Mouse (Mus musculus) lung, adult 2 months (tissue): ENCODE data around the gene Ube2f. TPM values are rescaled to one million over a fixed set of nuclear protein-coding genes. Genes with fewer than 3 reads are reported as not detected.
A peak's percentile ranks its signal among the peaks of the same experiment; 100 is the strongest.

Experiments
- DNase-seq: peaks from one replicate; pipeline ENCODE4 v3.0.0; 2022
- H3K4me1 ChIP-seq: fragments of 200-500 bp; 2 replicates; pipeline ENCODE4 v1.6.1; 2011; ENCODE audit warnings: low read length; ENCODE audit not compliant: control insufficient read depth, insufficient read depth
- H3K4me3 ChIP-seq: fragments of 200-500 bp; replicated peaks from 2 replicates; pipeline ENCODE3; 2011; ENCODE audit warnings: low read depth, mild to moderate bottlenecking, control low read depth, low read length; ENCODE audit errors: extremely low read depth
- CTCF ChIP-seq: fragments of 200-500 bp; IDR thresholded peaks from 2 replicates; pipeline ENCODE4 v1.5.1; 2011; ENCODE audit warnings: mild to moderate bottlenecking, low read length, control low read depth; ENCODE audit not compliant: insufficient read depth
- POLR2A ChIP-seq: fragments of 200-500 bp; IDR thresholded peaks from 2 replicates; pipeline ENCODE4 v1.6.1; 2011; ENCODE audit warnings: low read depth, mild to moderate bottlenecking, control low read depth, low read length, borderline replicate concordance; ENCODE audit errors: extremely low read depth
- WGBS: fragments of 180-500 bp; shearing (Covaris S2); methylation state at CpG from one replicate; pipeline ENCODE4 v1.1.7; 2018; 5-methylcytosine and 5-hydroxymethylcytosine counted together
- polyA plus RNA-seq: library from polyadenylated mRNA; depleted of rRNA; stranded (reverse); fragments of >200 nt; gene quantifications from 2 replicates; pipeline ENCODE4 v1.2.3, GENCODE M21; 2012

Gene Ube2f
- polyA plus RNA-seq, 1 experiment = 29.8 TPM

DNA sequence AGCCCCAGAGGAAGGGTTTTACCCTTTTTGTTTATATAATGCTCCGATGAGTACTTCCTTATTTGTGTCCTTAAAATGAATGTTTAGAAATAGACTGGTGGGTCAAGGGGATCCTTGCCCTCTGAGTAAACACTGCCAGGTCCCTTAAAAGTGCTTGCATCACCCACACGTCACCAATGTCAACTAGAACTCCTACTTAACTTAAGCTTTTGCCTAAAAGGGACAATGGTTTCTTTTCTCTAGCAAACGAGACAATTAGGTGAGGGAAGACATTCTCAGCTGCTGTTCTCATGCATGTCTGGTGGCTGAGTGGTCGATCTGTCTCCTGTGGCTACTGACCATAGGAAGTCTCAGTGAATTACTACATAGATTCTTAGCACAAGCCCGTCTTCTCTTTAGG, 18.2 kb upstream of the Ube2f start:
- TF ChIP-seq POLR2A = no peak
- TF ChIP-seq CTCF = no peak
- Histone ChIP-seq H3K4me3 (no peak overlapping the region), H3K4me1 (peaks cover 3% of the 10 kb centered on the region)
- WGBS = 12% methylated on average over 5 of the region's 5 CpGs
- no peak for DNase-seq

- WGBS = 37% methylated on average over 5 of the region's 5 CpGs
- TF ChIP-seq CTCF = no peak
- TF ChIP-seq POLR2A = no peak
- H3K4me1 ChIP-seq = peaks cover 3% of the 10 kb centered on the region
- H3K4me3 ChIP-seq = no peak overlapping the region
- DNase-seq = no peak
Observed at GRCm38 (mm10) chr1:91235395-91235794, 14.7 kb upstream of the Ube2f start.

DNA sequence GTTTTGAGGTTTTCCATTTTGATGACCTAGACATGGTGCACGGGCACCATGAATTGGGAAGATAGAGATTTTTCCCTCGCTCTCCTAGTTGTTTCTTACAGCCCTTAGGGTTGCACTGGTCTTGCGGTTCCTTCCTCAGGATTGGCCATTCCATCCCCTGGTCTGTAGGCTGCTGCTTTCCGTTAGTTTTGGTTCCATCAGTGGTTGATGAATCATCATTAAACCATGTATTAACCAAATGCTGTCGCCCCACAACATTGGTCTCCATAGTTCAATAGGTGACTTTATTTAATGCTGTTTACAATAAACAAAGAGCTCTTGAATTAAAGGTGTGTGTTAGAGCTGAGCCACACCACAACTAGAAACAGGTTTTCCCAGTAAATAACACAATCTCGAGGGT, 12.4 kb upstream of the Ube2f start:
- no peak for TF ChIP-seq POLR2A
- TF ChIP-seq CTCF = no peak
- no peak for DNase-seq
- WGBS = 70% methylated on average over 6 of the region's 6 CpGs

GRCm38 (mm10) chr1:91239112-91239511, 11.0 kb upstream of the Ube2f start:
- Histone ChIP-seq H3K4me1 (no peaks in the 10 kb centered on the region), H3K4me3 (no peak overlapping the region)
- TF ChIP-seq CTCF (peak; percentile 73), POLR2A (no peak)
- WGBS = 12% methylated on average over 5 of the region's 5 CpGs
- peak; percentile 66 for DNase-seq

More for the DNA sequence above, 12.4 kb upstream of the Ube2f start:
- Histone ChIP-seq H3K4me3 (no peak overlapping the region), H3K4me1 (no peaks in the 10 kb centered on the region)

GRCm38 (mm10) chr1:91239800-91240199, 10.3 kb upstream of the Ube2f start:
- Histone ChIP-seq H3K4me3 (no peak overlapping the region), H3K4me1 (no peaks in the 10 kb centered on the region)
- TF ChIP-seq CTCF (no peak), POLR2A (no peak)
- no peak for DNase-seq
- WGBS = 51% methylated on average over 1 of the region's 1 CpGs

GRCm38 (mm10) chr1:91240685-91241084, 9.4 kb upstream of the Ube2f start:
- DNase-seq = peak; percentile 51
- Histone ChIP-seq H3K4me1 (no peaks in the 10 kb centered on the region), H3K4me3 (no peak overlapping the region)
- TF ChIP-seq POLR2A (no peak), CTCF (no peak)
- WGBS = 50% methylated on average over 1 of the region's 1 CpGs

- no peaks in the 10 kb centered on the region for H3K4me1 ChIP-seq
- H3K4me3 ChIP-seq = no peak overlapping the region
- no peak for DNase-seq
- TF ChIP-seq CTCF (no peak), POLR2A (no peak)
- 64% methylated on average over 4 of the region's 4 CpGs for WGBS
Observed at GRCm38 (mm10) chr1:91241249-91241648, 8.9 kb upstream of the Ube2f start.

- 70% methylated on average over 5 of the region's 5 CpGs for WGBS
- no peak for DNase-seq
- TF ChIP-seq POLR2A (no peak), CTCF (no peak)
- H3K4me1 ChIP-seq = peaks cover 12% of the 10 kb centered on the region
- no peak overlapping the region for H3K4me3 ChIP-seq
Observed at GRCm38 (mm10) chr1:91248242-91248641, 1.9 kb upstream of the Ube2f start.

- Histone ChIP-seq H3K4me3 (no peak overlapping the region), H3K4me1 (peaks cover 13% of the 10 kb centered on the region)
- WGBS = 50% methylated on average over 4 of the region's 4 CpGs
- DNase-seq = no peak
- TF ChIP-seq CTCF = no peak
- TF ChIP-seq POLR2A = no peak
Observed at GRCm38 (mm10) chr1:91248970-91249369, 1.1 kb upstream of the Ube2f start.

DNA sequence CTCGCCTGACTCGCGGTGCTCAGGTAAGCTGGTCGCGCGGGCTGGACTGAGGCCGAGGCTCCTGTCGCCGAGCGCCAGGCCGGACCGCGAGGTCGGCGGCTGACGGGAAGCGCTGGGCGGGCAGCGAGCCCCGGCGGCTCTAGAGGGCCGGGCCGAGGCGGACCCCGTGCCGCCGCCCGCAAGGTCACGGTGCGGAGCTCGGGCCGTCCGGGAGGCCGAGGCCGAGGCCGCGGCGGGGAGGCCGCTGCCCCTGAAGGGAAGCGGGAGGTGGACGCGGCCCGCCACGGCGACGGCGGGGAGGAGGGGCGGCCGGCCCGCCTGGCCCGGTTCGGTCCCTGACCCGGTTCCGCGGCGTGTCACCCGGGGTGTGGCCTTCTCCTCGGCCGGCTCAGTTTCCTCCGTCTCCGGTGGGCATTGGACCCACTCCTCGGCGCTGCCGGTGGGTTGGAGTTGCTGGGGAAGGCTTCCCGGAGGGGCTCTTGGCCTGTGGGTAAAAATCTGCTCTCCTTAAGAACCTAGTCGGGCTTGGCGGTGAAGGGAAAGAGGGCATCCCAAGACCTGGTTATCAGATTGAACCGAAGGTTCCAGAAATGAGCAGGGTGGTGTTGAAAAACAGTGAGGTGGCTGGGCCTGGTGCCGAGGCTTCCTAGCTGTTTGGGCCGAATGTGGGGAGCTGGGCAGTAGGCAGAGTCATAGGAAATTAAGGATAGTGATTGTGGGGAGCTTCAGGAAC, 477 bp downstream of the Ube2f start:
- DNase-seq = peak; percentile 47
- TF ChIP-seq POLR2A (no peak), CTCF (no peak)
- H3K4me1 ChIP-seq = peaks cover 13% of the 10 kb centered on the region
- WGBS = under 1% methylated on average over 64 of the region's 70 CpGs
- peak overlapping the region; percentile 78 for H3K4me3 ChIP-seq
